Mouse (Mus musculus) neural tube, embryonic 15.5 days (tissue): ENCODE measurements around the gene Gm21680. TPM values are rescaled to one million over a fixed set of nuclear protein-coding genes. Genes with fewer than 3 reads are reported as not detected.

Experiments used
- polyA plus RNA-seq: library from polyadenylated mRNA; unstranded; fragments of >200 nt; fragmentation: Nextera tagmentation; extraction: Ambion mirVana; gene quantifications from 2 replicates; pipeline ENCODE4 v1.2.1, GENCODE M21; 2015

Gm21680 gene
- polyA plus RNA-seq, 1 experiment from 2014 or later: 0.42 TPM

Other genes with a start within 250 kb of the Gm21680 start
- 35.7 and 44.2 TPM in 2 replicates for gene Actr3b, start 212.7 kb downstream of the Gm21680 start, polyA plus RNA-seq
- gene Gm21663, start 30.3 kb downstream of the Gm21680 start, polyA plus RNA-seq: 0.10 and 0.17 TPM in 2 replicates
- gene Gm21671, start 18.2 kb downstream of the Gm21680 start, polyA plus RNA-seq: 0.23 TPM in 1 of 2 replicates, not detected in the other
- gene Gm21698, start 16.0 kb upstream of the Gm21680 start, polyA plus RNA-seq: 0.08 and 0.22 TPM in 2 replicates
- 0.40 and 0.57 TPM in 2 replicates for gene Gm1979, start 32.1 kb upstream of the Gm21680 start, polyA plus RNA-seq
- gene Gm5862, start 50.3 kb upstream of the Gm21680 start, polyA plus RNA-seq: 0.13 and 0.18 TPM in 2 replicates
- gene Speer4a, start 66.9 kb upstream of the Gm21680 start, polyA plus RNA-seq: 0.22 and 0.27 TPM in 2 replicates
- gene Gm7347, start 85.9 kb upstream of the Gm21680 start, polyA plus RNA-seq: 0.22 and 0.26 TPM in 2 replicates
- gene Gm10471, start 116.6 kb upstream of the Gm21680 start, polyA plus RNA-seq: 0.14 TPM in 1 of 2 replicates, not detected in the other
- gene 5031410I06Rik, start 132.7 kb upstream of the Gm21680 start, polyA plus RNA-seq: 0.24 and 0.28 TPM in 2 replicates
- gene Gm10220, start 148.8 kb upstream of the Gm21680 start, polyA plus RNA-seq: 0.18 and 0.19 TPM in 2 replicates